8 mouse cellular contexts compared by ENCODE assay signal in genomic region chr9:41935979-41936378, GRCm38 (mm10).
A peak's percentile ranks its signal among the peaks of the same experiment; 100 is the strongest.
DNase-seq lines count a peak whose midpoint lies in the region; ATAC-seq and TF ChIP-seq lines count a peak whose summit lies in the region.

No protein-coding gene starts in this region.

- H3K27me3 ChIP-seq in heart, postnatal 0 days (ENCODE audit: control insufficient read depth, insufficient read depth, low read length): no peaks in the 10 kb centered on the region
- H3K27me3 ChIP-seq in embryonic facial prominence, embryonic 12.5 days: no peaks in the 10 kb centered on the region
- no peaks in the 10 kb centered on the region for H3K27me3 ChIP-seq in intestine, embryonic 14.5 days (replicated peaks; ENCODE audit: control insufficient read depth, insufficient read depth, low read length)
- no peaks in the 10 kb centered on the region for H3K27me3 ChIP-seq in midbrain, postnatal 0 days (ENCODE audit: insufficient read depth, low read length)

- TF ChIP-seq CTCF in heart, postnatal 0 days (IDR thresholded peaks at IDR 0.05; ENCODE audit: low read depth): no peak
- no peak for TF ChIP-seq CTCF in midbrain, postnatal 0 days (IDR thresholded peaks at IDR 0.05)

- peak overlapping the region; percentile 63 for H3K9ac ChIP-seq in heart, postnatal 0 days (replicated peaks; ENCODE audit: low read depth, low read length)
- H3K9ac ChIP-seq in embryonic facial prominence, embryonic 12.5 days: peak overlapping the region; percentile 60
- H3K9ac ChIP-seq in intestine, embryonic 14.5 days (ENCODE audit: low read length): peak overlapping the region; percentile 45
- H3K9ac ChIP-seq in midbrain, postnatal 0 days (replicated peaks; ENCODE audit: low read length, poor library complexity, severe bottlenecking): peak overlapping the region; percentile 50

- no peak for DNase-seq in heart, postnatal 0 days (ENCODE audit: low spot score)
- no peak for DNase-seq in heart, adult 18-20 months
- no peak for DNase-seq in intestine, embryonic 14.5 days (ENCODE audit: low spot score)
- DNase-seq in midbrain, postnatal 0 days (ENCODE audit: low spot score): no peak
- no peak for DNase-seq in right cerebral cortex, postnatal 4 days
- DNase-seq in thymus, adult 18-20 months: no peak
- DNase-seq in gastrocnemius, adult 8-10 months (ENCODE audit: low spot score in 2 of 2): no peak

- 4% methylated on average over 10 of the region's 10 CpGs for WGBS in heart, postnatal 0 days
- WGBS in embryonic facial prominence, embryonic 12.5 days: 2% methylated on average over 10 of the region's 10 CpGs
- 6% methylated on average over 10 of the region's 10 CpGs for whole genome bisulfite sequencing in intestine, embryonic 14.5 days
- 2% methylated on average over 10 of the region's 10 CpGs for WGBS in midbrain, postnatal 0 days

- no peaks in the 10 kb centered on the region for H3K36me3 ChIP-seq in heart, postnatal 0 days (replicated peaks; ENCODE audit: control insufficient read depth, insufficient read depth, low read length)
- no peaks in the 10 kb centered on the region for H3K36me3 ChIP-seq in embryonic facial prominence, embryonic 12.5 days
- no peaks in the 10 kb centered on the region for H3K36me3 ChIP-seq in intestine, embryonic 14.5 days (ENCODE audit: control insufficient read depth, insufficient read depth, low read length)
- H3K36me3 ChIP-seq in midbrain, postnatal 0 days (ENCODE audit: insufficient read depth, low read length): no peaks in the 10 kb centered on the region

- H3K4me1 ChIP-seq in heart, postnatal 0 days (ENCODE audit: control insufficient read depth, insufficient read depth): 0 out of 2 replicates have a peak, but pooled peaks cover 18% of the 10 kb centered on the region
- peaks cover 62% of the 10 kb centered on the region for H3K4me1 ChIP-seq in embryonic facial prominence, embryonic 12.5 days
- H3K4me1 ChIP-seq in intestine, embryonic 14.5 days (replicated peaks; ENCODE audit: control insufficient read depth, insufficient read depth, low read length): peaks cover 39% of the 10 kb centered on the region
- peaks cover 23% of the 10 kb centered on the region for H3K4me1 ChIP-seq in midbrain, postnatal 0 days (ENCODE audit: insufficient read depth, low read length)

- ATAC-seq in heart, postnatal 0 days (ENCODE audit: insufficient read depth, low read depth): no peak
- no peak; the same call in 1 of the 2 replicates for ATAC-seq in embryonic facial prominence, embryonic 12.5 days (ENCODE audit: insufficient number of reproducible peaks, insufficient read depth, low FRiP score, low TSS enrichment)
- peak; percentile 64 for ATAC-seq in intestine, embryonic 14.5 days (replicated peaks; ENCODE audit: low FRiP score, low TSS enrichment, low read depth)
- ATAC-seq in midbrain, postnatal 0 days (ENCODE audit: low FRiP score): peak; percentile 61

- H3K27ac ChIP-seq in heart, postnatal 0 days (ENCODE audit: low read depth): no peak overlapping the region
- peak overlapping the region; percentile 97 for H3K27ac ChIP-seq in embryonic facial prominence, embryonic 12.5 days
- peak overlapping the region; percentile 82 for H3K27ac ChIP-seq in intestine, embryonic 14.5 days (ENCODE audit: low read depth)
- peak overlapping the region; percentile 95 for H3K27ac ChIP-seq in midbrain, postnatal 0 days (ENCODE audit: low read depth, low read length)

- no peaks in the 10 kb centered on the region for H3K9me3 ChIP-seq in heart, postnatal 0 days (replicated peaks; ENCODE audit: control insufficient read depth, low read length)
- H3K9me3 ChIP-seq in embryonic facial prominence, embryonic 12.5 days: no peaks in the 10 kb centered on the region
- H3K9me3 ChIP-seq in intestine, embryonic 14.5 days (ENCODE audit: control insufficient read depth, low read length): no peaks in the 10 kb centered on the region
- H3K9me3 ChIP-seq in midbrain, postnatal 0 days (ENCODE audit: low read length): no peaks in the 10 kb centered on the region

- H3K4me2 ChIP-seq in heart, postnatal 0 days (ENCODE audit: low read depth, low read length): peak overlapping the region; percentile 98
- peak overlapping the region; percentile 52 for H3K4me2 ChIP-seq in embryonic facial prominence, embryonic 12.5 days (replicated peaks)
- peak overlapping the region; percentile 63 for H3K4me2 ChIP-seq in intestine, embryonic 14.5 days (ENCODE audit: low read length)
- peak overlapping the region; percentile 56 for H3K4me2 ChIP-seq in midbrain, postnatal 0 days (ENCODE audit: low read depth, low read length, poor library complexity, severe bottlenecking)

- peak overlapping the region; percentile 52 for H3K4me3 ChIP-seq in heart, postnatal 0 days (ENCODE audit: low read depth, low read length)
- H3K4me3 ChIP-seq in embryonic facial prominence, embryonic 12.5 days: no peak overlapping the region
- peak overlapping the region; percentile 20 for H3K4me3 ChIP-seq in intestine, embryonic 14.5 days (ENCODE audit: low read depth, low read length)
- peak overlapping the region; percentile 28; the same call in 1 of the 2 replicates for H3K4me3 ChIP-seq in midbrain, postnatal 0 days (ENCODE audit: low read depth, low read length)

- TF ChIP-seq EP300 in heart, postnatal 0 days (IDR thresholded peaks at IDR 0.05; ENCODE audit: low read depth): no peak

Comparison
In these comparisons a context has a peak if more than half of its experiments do, and no peak if none do; other contexts are left out.
1. ATAC-seq: peak in intestine, embryonic 14.5 days (single experiment) and midbrain, postnatal 0 days (single experiment); none in heart, postnatal 0 days (single experiment) and embryonic facial prominence, embryonic 12.5 days (single experiment).
2. Peak in every context shown above with its lines, with median percentiles within 50 percentile points of each other: H3K4me2 ChIP-seq and H3K9ac ChIP-seq.